8 mouse cellular contexts compared by ENCODE assay signal in the genomic region with DNA sequence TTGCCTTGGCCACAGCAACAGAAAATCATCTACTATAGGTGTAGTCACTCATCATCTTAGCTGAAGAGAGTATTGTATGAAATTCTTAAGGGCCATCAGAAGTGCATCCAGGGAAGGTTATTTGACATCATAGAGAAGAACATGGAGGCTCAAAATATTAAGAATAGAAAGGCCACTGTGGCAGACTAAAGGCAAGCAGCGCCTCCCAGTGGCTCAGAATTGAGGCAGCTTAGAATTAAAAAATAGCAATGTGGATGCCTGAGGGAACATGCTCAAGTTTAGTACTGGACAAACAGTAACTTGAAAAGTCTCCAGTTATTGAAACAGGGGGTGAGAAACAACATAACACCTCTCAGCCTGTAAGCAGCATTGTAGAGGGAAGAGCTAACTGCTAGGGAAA.
DNase-seq lines count a peak whose midpoint lies in the region; ATAC-seq and TF ChIP-seq lines count a peak whose summit lies in the region.

No protein-coding gene starts in this region.

- peak; percentile 62 for DNase-seq in CD4-positive, CD25-positive, alpha-beta regulatory T cell, adult 2 months (ENCODE audit: low read depth, low spot score)
- DNase-seq in left cerebral cortex, adult 2 months (ENCODE audit: extremely low spot score in 1 of 2, low spot score in 2 of 2): no peak
- no peak for DNase-seq in left cerebral cortex, postnatal 36 days (ENCODE audit: low spot score in 2 of 2)
- DNase-seq in adrenal gland, postnatal 25 days: peak; percentile 57
- peak; percentile 39 for DNase-seq in induced T-regulatory cell, adult 2 months (ENCODE audit: low read depth)
- peak; percentile 24 for DNase-seq in retina, postnatal 1 day

- no peak overlapping the region for H3K4me3 ChIP-seq in left cerebral cortex, adult 2 months

- intact Hi-C loops in left cerebral cortex, adult 2 months (cut with DNase I): loop anchor here (1.0 kb wide), 1 partner anchor 198 kb away; no protein-coding TSS in a partner anchor
- intact Hi-C loops in left cerebral cortex, postnatal 36 days (cut with DNase I): loop anchor here (2.0 kb wide), 1 partner anchor 198 kb away; no protein-coding TSS in a partner anchor

- no peak for ATAC-seq in CD4-positive, CD25-positive, alpha-beta regulatory T cell, adult 4 months
- no peak for ATAC-seq in granulocyte monocyte progenitor cell, adult 5-6 weeks (replicated peaks; ENCODE audit: poor library complexity, severe bottlenecking)

- no peak overlapping the region for H3K27ac ChIP-seq in left cerebral cortex, adult 2 months

- TF ChIP-seq CTCF in left cerebral cortex, adult 2 months (IDR thresholded peaks at IDR 0.05): peak; percentile 66

Comparison
In these comparisons a context has a peak if more than half of its experiments do, and no peak if none do; other contexts are left out.
1. DNase-seq: peak in CD4-positive, CD25-positive, alpha-beta regulatory T cell, adult 2 months (single experiment), adrenal gland, postnatal 25 days (single experiment), induced T-regulatory cell, adult 2 months (single experiment) and retina, postnatal 1 day (single experiment); none in left cerebral cortex, adult 2 months (0 of 2) and left cerebral cortex, postnatal 36 days (0 of 2).